Mouse (Mus musculus): ENCODE measurements around the gene Snx4. TPM values are rescaled to one million over a fixed set of nuclear protein-coding genes. Genes with fewer than 3 reads are reported as not detected.
A peak's percentile ranks its signal among the peaks of the same experiment; 100 is the strongest.

Gene Snx4
- polyA plus RNA-seq (2012; rRNA removed), result 25.9 and 40.3 TPM in 2 replicates

GRCm38 (mm10) chr16:33251194-33252051, at the start of gene Snx4:
Gene Snx4, plus strand, starts transcription at chr16:33251442.
- peak; percentile 97 for DNase-seq (ENCODE audit: low read depth)
- TF ChIP-seq CTCF (IDR thresholded peaks at IDR 0.05; ENCODE audit: borderline replicate concordance, extremely low read depth, insufficient read depth, insufficient read length) (no peak), POLR2A (IDR thresholded peaks at IDR 0.05; ENCODE audit: borderline replicate concordance, extremely low read depth, insufficient read depth, insufficient read length, poor library complexity, severe bottlenecking) (peak; percentile 48; the same call in 1 of the 2 replicates)

- no peak for TF ChIP-seq POLR2A (IDR thresholded peaks at IDR 0.05; ENCODE audit: borderline replicate concordance, extremely low read depth, insufficient read depth, insufficient read length, poor library complexity, severe bottlenecking)
- DNase-seq (ENCODE audit: low read depth), result no peak
These were observed 40.4 kb upstream of the Snx4 start for GRCm38 (mm10) chr16:33210812-33211211.

- TF ChIP-seq CTCF (IDR thresholded peaks at IDR 0.05; ENCODE audit: borderline replicate concordance, extremely low read depth, insufficient read depth, insufficient read length) (no peak), POLR2A (IDR thresholded peaks at IDR 0.05; ENCODE audit: borderline replicate concordance, extremely low read depth, insufficient read depth, insufficient read length, poor library complexity, severe bottlenecking) (no peak)
- peak; percentile 82 for DNase-seq (ENCODE audit: low read depth)
These were observed 34.8 kb upstream of the Snx4 start for GRCm38 (mm10) chr16:33216313-33217003.

- peak; percentile 8 for DNase-seq (ENCODE audit: low read depth)
These were observed 33.6 kb upstream of the Snx4 start for GRCm38 (mm10) chr16:33217553-33218085.

GRCm38 (mm10) chr16:33222482-33222881, 28.8 kb upstream of the Snx4 start:
- no peak for TF ChIP-seq POLR2A (IDR thresholded peaks at IDR 0.05; ENCODE audit: borderline replicate concordance, extremely low read depth, insufficient read depth, insufficient read length, poor library complexity, severe bottlenecking)
- TF ChIP-seq CTCF (IDR thresholded peaks at IDR 0.05; ENCODE audit: borderline replicate concordance, extremely low read depth, insufficient read depth, insufficient read length), result no peak
- no peak for DNase-seq (ENCODE audit: low read depth)

GRCm38 (mm10) chr16:33224381-33224780, 26.9 kb upstream of the Snx4 start:
- DNase-seq (ENCODE audit: low read depth), result no peak

GRCm38 (mm10) chr16:33234128-33234527, 17.1 kb upstream of the Snx4 start:
- DNase-seq (ENCODE audit: low read depth), result peak; percentile 10
- TF ChIP-seq POLR2A (IDR thresholded peaks at IDR 0.05; ENCODE audit: borderline replicate concordance, extremely low read depth, insufficient read depth, insufficient read length, poor library complexity, severe bottlenecking), result no peak
- no peak for TF ChIP-seq CTCF (IDR thresholded peaks at IDR 0.05; ENCODE audit: borderline replicate concordance, extremely low read depth, insufficient read depth, insufficient read length)

More at GRCm38 (mm10) chr16:33224381-33224780, 26.9 kb upstream of the Snx4 start:
- TF ChIP-seq POLR2A (IDR thresholded peaks at IDR 0.05; ENCODE audit: borderline replicate concordance, extremely low read depth, insufficient read depth, insufficient read length, poor library complexity, severe bottlenecking) (no peak), CTCF (IDR thresholded peaks at IDR 0.05; ENCODE audit: borderline replicate concordance, extremely low read depth, insufficient read depth, insufficient read length) (no peak)

- TF ChIP-seq CTCF (IDR thresholded peaks at IDR 0.05; ENCODE audit: borderline replicate concordance, extremely low read depth, insufficient read depth, insufficient read length), result no peak
- no peak for TF ChIP-seq POLR2A (IDR thresholded peaks at IDR 0.05; ENCODE audit: borderline replicate concordance, extremely low read depth, insufficient read depth, insufficient read length, poor library complexity, severe bottlenecking)
- peak; percentile 8 for DNase-seq (ENCODE audit: low read depth)
These were observed 15.1 kb upstream of the Snx4 start for GRCm38 (mm10) chr16:33236151-33236550.

GRCm38 (mm10) chr16:33239305-33239704, 11.9 kb upstream of the Snx4 start:
- TF ChIP-seq CTCF (IDR thresholded peaks at IDR 0.05; ENCODE audit: borderline replicate concordance, extremely low read depth, insufficient read depth, insufficient read length) (no peak), POLR2A (IDR thresholded peaks at IDR 0.05; ENCODE audit: borderline replicate concordance, extremely low read depth, insufficient read depth, insufficient read length, poor library complexity, severe bottlenecking) (no peak)
- DNase-seq (ENCODE audit: low read depth), result no peak

GRCm38 (mm10) chr16:33242046-33242445, 9.2 kb upstream of the Snx4 start:
- TF ChIP-seq POLR2A (IDR thresholded peaks at IDR 0.05; ENCODE audit: borderline replicate concordance, extremely low read depth, insufficient read depth, insufficient read length, poor library complexity, severe bottlenecking) (no peak), CTCF (IDR thresholded peaks at IDR 0.05; ENCODE audit: borderline replicate concordance, extremely low read depth, insufficient read depth, insufficient read length) (no peak)
- no peak for DNase-seq (ENCODE audit: low read depth)

- no peak for TF ChIP-seq POLR2A (IDR thresholded peaks at IDR 0.05; ENCODE audit: borderline replicate concordance, extremely low read depth, insufficient read depth, insufficient read length, poor library complexity, severe bottlenecking)
- TF ChIP-seq CTCF (IDR thresholded peaks at IDR 0.05; ENCODE audit: borderline replicate concordance, extremely low read depth, insufficient read depth, insufficient read length), result peak; percentile 33; the same call in 1 of the 2 replicates
- no peak for DNase-seq (ENCODE audit: low read depth)
These were observed 7.0 kb upstream of the Snx4 start for GRCm38 (mm10) chr16:33244136-33244691.
